Mouse (Mus musculus) C2C12 (cell line): ENCODE measurements around the gene Fam180a. TPM values are rescaled to one million over a fixed set of nuclear protein-coding genes. Genes with fewer than 3 reads are reported as not detected.

Experiments
- H3K27me3 ChIP-seq: one replicate; pipeline ENCODE4 v1.6.1; 2011; ENCODE audit not compliant: control insufficient read depth, insufficient read depth, insufficient read length
- H3K36me3 ChIP-seq: one replicate; pipeline ENCODE4 v1.6.1; 2011; ENCODE audit not compliant: control insufficient read depth, insufficient read depth
- H3K4me3 ChIP-seq: one replicate; pipeline ENCODE4 v1.5.1; 2011; ENCODE audit warnings: mild to moderate bottlenecking, control low read depth; ENCODE audit not compliant: poor library complexity, insufficient read depth, severe bottlenecking
- H3K79me2 ChIP-seq: one replicate; pipeline ENCODE4 v1.6.1; 2011; ENCODE audit not compliant: control insufficient read depth, insufficient read depth
- H3K79me3 ChIP-seq: one replicate; pipeline ENCODE4 v1.6.1; 2011; ENCODE audit warnings: low read depth, control low read depth
- H3ac ChIP-seq: one replicate; pipeline ENCODE3; 2011; ENCODE audit warnings: low read depth; ENCODE audit not compliant: control insufficient read depth, insufficient read length
- CEBPB ChIP-seq: IDR thresholded peaks from one replicate; pipeline ENCODE4 v1.6.1; 2011; ENCODE audit warnings: low read depth, mild to moderate bottlenecking, control low read depth, moderate library complexity
- CTCF ChIP-seq: IDR thresholded peaks from one replicate; pipeline ENCODE4 v1.5.1; 2011; ENCODE audit not compliant: control insufficient read depth, insufficient read depth, insufficient read length
- FOSL1 ChIP-seq: IDR thresholded peaks from one replicate; pipeline ENCODE4 v1.8.0; 2011; ENCODE audit warnings: mild to moderate bottlenecking, low read length; ENCODE audit not compliant: poor library complexity, insufficient read depth, severe bottlenecking
- MAX ChIP-seq: IDR thresholded peaks from one replicate; pipeline ENCODE4 v1.6.1; 2011; ENCODE audit warnings: mild to moderate bottlenecking, control low read depth
- MYOD1 ChIP-seq: IDR thresholded peaks from one replicate; pipeline ENCODE4 v1.6.1; 2011; ENCODE audit warnings: low read depth; ENCODE audit not compliant: control insufficient read depth, insufficient read length
- MYOG ChIP-seq: IDR thresholded peaks from one replicate; pipeline ENCODE4 v1.6.1; 2011; ENCODE audit not compliant: control insufficient read depth, insufficient read length; ENCODE audit errors: extremely low read depth
- USF1 ChIP-seq: IDR thresholded peaks from one replicate; pipeline ENCODE4 v1.6.1; 2011; ENCODE audit warnings: low read depth, mild to moderate bottlenecking, control low read depth, moderate library complexity
- polyA plus RNA-seq: library from polyadenylated mRNA; unstranded; fragments of >200 nt; fragmentation: generic; extraction: Trizol; gene quantifications from one replicate; pipeline ENCODE4 v1.2.1, GENCODE M21; 2012; ENCODE audit warnings: missing spikeins

Fam180a gene
- polyA plus RNA-seq, 1 experiment = 0.13 TPM

GRCm38 (mm10) chr6:35297516-35298227 is 28.3 kb downstream of the Fam180a start:
- TF ChIP-seq MYOD1 = no peak
- no peak overlapping the region for H3ac ChIP-seq
- no peaks in the 10 kb centered on the region for H3K36me3 ChIP-seq
- no peaks in the 10 kb centered on the region for H3K79me3 ChIP-seq
- H3K27me3 ChIP-seq = no peaks in the 10 kb centered on the region
- no peak overlapping the region for H3K4me3 ChIP-seq
- no peaks in the 10 kb centered on the region for H3K79me2 ChIP-seq

GRCm38 (mm10) chr6:35297001-35297400 is 28.9 kb downstream of the Fam180a start:
- no peak overlapping the region for H3ac ChIP-seq
- H3K79me2 ChIP-seq = no peaks in the 10 kb centered on the region
- no peak overlapping the region for H3K4me3 ChIP-seq
- H3K27me3 ChIP-seq = no peaks in the 10 kb centered on the region
- no peak for TF ChIP-seq USF1
- no peak for TF ChIP-seq MAX
- no peak for TF ChIP-seq FOSL1
- TF ChIP-seq CEBPB = no peak
- TF ChIP-seq MYOG = no peak
- TF ChIP-seq CTCF = no peak
- TF ChIP-seq MYOD1 = no peak
- H3K79me3 ChIP-seq = no peaks in the 10 kb centered on the region
- no peaks in the 10 kb centered on the region for H3K36me3 ChIP-seq

- Histone ChIP-seq H3K4me3 (no peak overlapping the region), H3K36me3 (no peaks in the 10 kb centered on the region), H3K79me2 (no peaks in the 10 kb centered on the region), H3K27me3 (no peaks in the 10 kb centered on the region), H3ac (no peak overlapping the region), H3K79me3 (no peaks in the 10 kb centered on the region)
- TF ChIP-seq MYOD1 (no peak), MYOG (no peak)
Observed at GRCm38 (mm10) chr6:35294964-35295363, 31.0 kb downstream of the Fam180a start.

- Histone ChIP-seq H3K36me3 (no peaks in the 10 kb centered on the region), H3K79me2 (no peaks in the 10 kb centered on the region), H3K4me3 (no peak overlapping the region), H3K27me3 (no peaks in the 10 kb centered on the region), H3ac (no peak overlapping the region), H3K79me3 (no peaks in the 10 kb centered on the region)
- no peak for TF ChIP-seq MYOG
- TF ChIP-seq MYOD1 = no peak
- TF ChIP-seq CTCF = no peak
- TF ChIP-seq CEBPB = no peak
- TF ChIP-seq USF1 = no peak
- no peak for TF ChIP-seq MAX
- no peak for TF ChIP-seq FOSL1
Observed at GRCm38 (mm10) chr6:35289676-35290075, 36.3 kb downstream of the Fam180a start.

- Histone ChIP-seq H3ac (no peak overlapping the region), H3K79me3 (no peaks in the 10 kb centered on the region), H3K79me2 (no peaks in the 10 kb centered on the region), H3K36me3 (no peaks in the 10 kb centered on the region), H3K4me3 (no peak overlapping the region), H3K27me3 (no peaks in the 10 kb centered on the region)
- TF ChIP-seq MYOG (no peak), MYOD1 (no peak), USF1 (no peak), CEBPB (no peak), FOSL1 (no peak), CTCF (no peak), MAX (no peak)
Observed at GRCm38 (mm10) chr6:35288920-35289319, 37.0 kb downstream of the Fam180a start.

GRCm38 (mm10) chr6:35288114-35288761 is 37.7 kb downstream of the Fam180a start:
- H3K79me2 ChIP-seq = no peaks in the 10 kb centered on the region
- no peaks in the 10 kb centered on the region for H3K79me3 ChIP-seq
- H3K4me3 ChIP-seq = no peak overlapping the region
- no peak overlapping the region for H3ac ChIP-seq
- TF ChIP-seq FOSL1 (no peak), MYOD1 (no peak), MAX (no peak)
- no peaks in the 10 kb centered on the region for H3K27me3 ChIP-seq
- H3K36me3 ChIP-seq = no peaks in the 10 kb centered on the region
